Mouse (Mus musculus): ENCODE measurements around the gene Usp47. TPM values are rescaled to one million over a fixed set of nuclear protein-coding genes. Genes with fewer than 3 reads are reported as not detected.

The Usp47 gene
- total and polyA plus RNA-seq, 3 experiments, result 6.4 to 95.9 (median 88.4) TPM

DNA sequence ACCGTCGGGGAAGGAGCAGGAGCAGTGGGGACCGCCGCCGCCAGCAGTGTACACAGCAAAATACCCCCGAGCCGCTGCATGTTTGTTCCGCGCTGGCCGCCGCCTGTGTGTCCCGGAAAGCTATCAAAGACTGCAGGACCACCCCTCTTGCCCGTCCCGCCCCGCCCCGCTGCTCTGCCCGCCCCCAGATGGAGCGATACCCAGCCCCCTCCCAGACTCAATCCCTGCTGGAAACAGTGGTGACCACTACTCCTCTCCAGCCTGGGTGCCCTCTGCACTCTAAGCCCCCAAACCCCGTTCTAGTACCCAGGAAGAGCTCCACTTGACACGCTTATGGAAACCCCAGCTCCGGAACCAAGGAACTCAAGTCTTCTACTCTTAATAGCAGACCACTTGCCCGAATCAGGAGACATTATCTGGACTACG is 135.0 kb downstream of the Usp47 start:
- Histone ChIP-seq H3K4me1 (ENCODE audit: insufficient read depth, low read depth, low read length) (no peaks in the 10 kb centered on the region), H3K9me3 (replicated peaks) (peaks cover 15% of the 10 kb centered on the region; the same call in 1 of the 2 replicates), H3K4me3 (ENCODE audit: low read depth, low read length) (no peak overlapping the region), H3K36me3 (replicated peaks) (no peaks in the 10 kb centered on the region), H3K27me3 (ENCODE audit: insufficient read depth, low read length) (no peaks in the 10 kb centered on the region)
- DNase-seq (ENCODE audit: low spot score) (no peak), ATAC-seq (ENCODE audit: extremely low read depth, insufficient number of reproducible peaks, low FRiP score, poor library complexity, severe bottlenecking) (no peak)
- TF ChIP-seq GATA1 (IDR thresholded peaks at IDR 0.05; ENCODE audit: borderline replicate concordance, low read length) (no peak), GATA2 (IDR thresholded peaks at IDR 0.05; ENCODE audit: borderline replicate concordance, low read depth, low read length) (no peak), TAL1 (conservative IDR thresholded peaks at IDR 0.05; ENCODE audit: low read depth, low read length) (no peak), POLR2AphosphoS5 (IDR thresholded peaks at IDR 0.05; ENCODE audit: insufficient replicate concordance, low read depth, low read length) (no peak), CTCF (IDR thresholded peaks at IDR 0.05; ENCODE audit: low read depth, low read length) (no peak)

- no peak for ATAC-seq (ENCODE audit: extremely low read depth, insufficient number of reproducible peaks, low FRiP score, poor library complexity, severe bottlenecking)
- Histone ChIP-seq H3K36me3 (replicated peaks) (no peaks in the 10 kb centered on the region), H3K9me3 (replicated peaks) (peaks cover 15% of the 10 kb centered on the region; the same call in 1 of the 2 replicates), H3K4me1 (ENCODE audit: insufficient read depth, low read depth, low read length) (no peaks in the 10 kb centered on the region), H3K4me3 (ENCODE audit: low read depth, low read length) (no peak within 1 kb of the TSS; the same call in 1 of the 2 replicates), H3K27me3 (ENCODE audit: insufficient read depth, low read length) (no peaks in the 10 kb centered on the region)
- DNase-seq (ENCODE audit: low spot score), result no peak
- TF ChIP-seq TAL1 (conservative IDR thresholded peaks at IDR 0.05; ENCODE audit: low read depth, low read length), result no peak
- TF ChIP-seq POLR2AphosphoS5 (IDR thresholded peaks at IDR 0.05; ENCODE audit: insufficient replicate concordance, low read depth, low read length), result no peak
- TF ChIP-seq GATA2 (IDR thresholded peaks at IDR 0.05; ENCODE audit: borderline replicate concordance, low read depth, low read length), result no peak
- no peak for TF ChIP-seq GATA1 (IDR thresholded peaks at IDR 0.05; ENCODE audit: borderline replicate concordance, low read length)
- no peak for TF ChIP-seq CTCF (IDR thresholded peaks at IDR 0.05; ENCODE audit: low read depth, low read length)
Observed at GRCm38 (mm10) chr7:112158942-112159341, 135.6 kb downstream of the Usp47 start, which contains the start of gene Dkk3. Gene Dkk3, minus strand, starts transcription at chr7:112159057.

DNA sequence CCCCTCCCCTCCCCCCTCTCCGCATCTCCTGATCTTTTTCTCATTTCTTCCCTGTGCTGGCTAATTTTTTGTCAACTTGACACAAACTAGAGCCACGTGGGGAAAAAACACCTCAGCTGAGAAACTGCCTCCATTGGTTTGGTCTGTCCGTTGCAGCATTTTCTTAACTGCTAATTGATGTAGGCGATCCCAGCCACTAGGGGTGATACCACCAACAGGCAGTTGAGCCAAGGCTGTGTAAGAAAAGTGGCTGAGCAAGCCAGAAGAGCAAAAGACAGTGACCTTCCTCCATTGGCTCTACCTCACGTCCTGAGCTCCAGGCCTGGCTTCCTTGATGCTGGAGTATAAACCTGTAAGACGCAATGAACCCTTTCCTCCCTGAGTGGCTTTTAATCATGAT is 136.5 kb downstream of the Usp47 start:
- H3K4me1 ChIP-seq (ENCODE audit: insufficient read depth, low read depth, low read length), result no peaks in the 10 kb centered on the region
- DNase-seq (ENCODE audit: low spot score) (no peak), ATAC-seq (ENCODE audit: extremely low read depth, insufficient number of reproducible peaks, low FRiP score, poor library complexity, severe bottlenecking) (no peak)
- H3K9me3 ChIP-seq (replicated peaks), result peaks cover 15% of the 10 kb centered on the region; the same call in 1 of the 2 replicates
- H3K4me3 ChIP-seq (ENCODE audit: low read depth, low read length), result no peak overlapping the region
- TF ChIP-seq CTCF (IDR thresholded peaks at IDR 0.05; ENCODE audit: low read depth, low read length) (no peak), GATA2 (IDR thresholded peaks at IDR 0.05; ENCODE audit: borderline replicate concordance, low read depth, low read length) (no peak), GATA1 (IDR thresholded peaks at IDR 0.05; ENCODE audit: borderline replicate concordance, low read length) (no peak)
- H3K36me3 ChIP-seq (replicated peaks), result no peaks in the 10 kb centered on the region
- H3K27me3 ChIP-seq (ENCODE audit: insufficient read depth, low read length), result no peaks in the 10 kb centered on the region

Other genes starting within 250 kb of the Usp47 start
- gene Galnt18, start 243.5 kb upstream of the Usp47 start, total RNA-seq (2014; fragmentation: Nextera tagmentation), result not detected in 2 replicates
- not detected in 2 replicates for gene Galnt18, start 243.5 kb upstream of the Usp47 start, total RNA-seq (2017)
- not detected in 2 replicates for gene Galnt18, start 243.5 kb upstream of the Usp47 start, polyA plus RNA-seq (2012)
- gene Dkk3, start 135.6 kb downstream of the Usp47 start, total RNA-seq (2014; fragmentation: Nextera tagmentation), result not detected in 2 replicates
- gene Dkk3, start 135.6 kb downstream of the Usp47 start, total RNA-seq (2017), result 0.05 TPM in 1 of 2 replicates, not detected in the other
- not detected in 2 replicates for gene Dkk3, start 135.6 kb downstream of the Usp47 start, polyA plus RNA-seq (2012)
- not detected in 2 replicates for gene Mical2, start 202.4 kb downstream of the Usp47 start, total RNA-seq (2014; fragmentation: Nextera tagmentation)
- 0.12 and 0.22 TPM in 2 replicates for gene Mical2, start 202.4 kb downstream of the Usp47 start, total RNA-seq (2017)
- gene Mical2, start 202.4 kb downstream of the Usp47 start, polyA plus RNA-seq (2012), result not detected in 2 replicates

Measured in G1E (cell line).